Mouse (Mus musculus) myocyte (in vitro differentiated cells): ENCODE results near the gene Pappa. TPM values are rescaled to one million over a fixed set of nuclear protein-coding genes. Genes with fewer than 3 reads are reported as not detected.

ENCODE experiments used
- H3K27me3 ChIP-seq: one replicate; pipeline ENCODE4 v1.6.1; 2011; ENCODE audit not compliant: control insufficient read depth, insufficient read depth, insufficient read length
- H3K36me3 ChIP-seq: one replicate; pipeline ENCODE4 v1.6.1; 2011; ENCODE audit not compliant: control insufficient read depth, insufficient read depth
- H3K4me2 ChIP-seq: one replicate; pipeline ENCODE4 v1.6.1; 2011; ENCODE audit warnings: low read depth, control low read depth
- H3K4me3 ChIP-seq: one replicate; pipeline ENCODE4 v1.5.1; 2011; ENCODE audit warnings: mild to moderate bottlenecking, control low read depth, moderate library complexity
- H3K79me2 ChIP-seq: one replicate; pipeline ENCODE4 v1.6.1; 2011; ENCODE audit not compliant: control insufficient read depth, insufficient read depth
- H3ac ChIP-seq: one replicate; pipeline ENCODE4 v1.6.1; 2011; ENCODE audit not compliant: control insufficient read depth, insufficient read length
- CEBPB ChIP-seq: IDR thresholded peaks from 2 replicates; pipeline ENCODE4 v1.6.1; 2011; ENCODE audit warnings: mild to moderate bottlenecking, moderate library complexity; ENCODE audit not compliant: poor library complexity, insufficient read depth, severe bottlenecking
- E2F4 ChIP-seq: IDR thresholded peaks from one replicate; pipeline ENCODE4 v1.6.1; 2011; ENCODE audit warnings: mild to moderate bottlenecking, control low read depth, moderate library complexity; ENCODE audit not compliant: insufficient read depth
- MAX ChIP-seq: IDR thresholded peaks from one replicate; pipeline ENCODE4 v1.6.1; 2011; ENCODE audit warnings: low read depth, mild to moderate bottlenecking, control low read depth
- MYOD1 ChIP-seq, 3 experiments: IDR thresholded peaks; one replicate each; pipeline ENCODE4 v1.6.1; 2011; ENCODE audit warnings: control low read depth in 2 of 3, low read depth in 2 of 3, mild to moderate bottlenecking in 2 of 3, moderate library complexity in 1 of 3; ENCODE audit not compliant: insufficient read length in 2 of 3, control insufficient read depth in 1 of 3
- MYOG ChIP-seq, 3 experiments: IDR thresholded peaks; one replicate each; pipeline ENCODE4 v1.6.1; 2011; ENCODE audit warnings: control low read depth in 2 of 3, low read depth in 2 of 3, mild to moderate bottlenecking in 2 of 3; ENCODE audit not compliant: insufficient read length in 2 of 3, control insufficient read depth in 1 of 3, insufficient read depth in 1 of 3
- POLR2A ChIP-seq: IDR thresholded peaks from one replicate; pipeline ENCODE4 v1.6.1; 2011; ENCODE audit warnings: low read depth, mild to moderate bottlenecking, control low read depth, moderate library complexity; ENCODE audit not compliant: insufficient read length
- POLR2AphosphoS2 ChIP-seq: IDR thresholded peaks from one replicate; pipeline ENCODE4 v1.6.1; 2011; ENCODE audit warnings: low read depth, control low read depth; ENCODE audit not compliant: insufficient read length
- REST ChIP-seq: IDR thresholded peaks from one replicate; pipeline ENCODE4 v1.6.1; 2011; ENCODE audit warnings: mild to moderate bottlenecking, control low read depth, moderate library complexity; ENCODE audit not compliant: insufficient read depth, insufficient read length
- SRF ChIP-seq: IDR thresholded peaks from one replicate; pipeline ENCODE4 v1.6.1; 2011; ENCODE audit warnings: low read depth; ENCODE audit not compliant: control insufficient read depth, insufficient read length
- TCF12 ChIP-seq: IDR thresholded peaks from one replicate; pipeline ENCODE4 v1.6.1; 2011; ENCODE audit warnings: mild to moderate bottlenecking, control low read depth; ENCODE audit not compliant: poor library complexity, insufficient read depth, severe bottlenecking
- TCF3 ChIP-seq: IDR thresholded peaks from one replicate; pipeline ENCODE4 v1.6.1; 2011; ENCODE audit warnings: low read depth, control low read depth; ENCODE audit not compliant: insufficient read length
- USF1 ChIP-seq: IDR thresholded peaks from one replicate; pipeline ENCODE4 v1.6.1; 2011; ENCODE audit warnings: low read depth, mild to moderate bottlenecking, control low read depth, moderate library complexity
- polyA plus RNA-seq: library from polyadenylated mRNA; unstranded; fragments of >200 nt; fragmentation: generic; extraction: Trizol; gene quantifications from one replicate; pipeline ENCODE4 v1.2.1, GENCODE M21; 2012; ENCODE audit warnings: missing spikeins

The Pappa gene
- polyA plus RNA-seq, 1 experiment, result 0.12 TPM

DNA sequence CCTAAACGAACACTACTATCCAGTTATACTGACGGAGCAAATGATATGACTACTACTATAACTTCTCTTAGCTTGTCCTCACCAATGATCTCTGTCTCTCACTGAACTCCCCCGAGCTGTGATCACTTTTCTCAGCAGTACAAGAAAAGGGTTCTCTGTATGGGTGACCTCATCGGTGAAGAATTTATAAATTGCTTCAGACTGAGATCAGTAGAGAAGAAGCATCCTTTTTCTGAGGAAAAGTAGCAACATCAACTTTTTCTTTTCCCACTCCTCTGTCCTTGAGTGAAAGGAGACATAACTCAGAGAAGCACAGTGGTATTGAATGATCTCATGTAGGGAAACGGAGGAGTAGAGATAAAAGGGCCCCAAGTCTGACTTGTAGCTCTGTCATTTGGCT lies 79.7 kb downstream of the Pappa start:
- no peaks in the 10 kb centered on the region for H3K36me3 ChIP-seq
- H3K4me3 ChIP-seq, result no peak overlapping the region
- no peaks in the 10 kb centered on the region for H3K79me2 ChIP-seq
- no peak overlapping the region for H3ac ChIP-seq
- peak overlapping the region; percentile 26 for H3K4me2 ChIP-seq
- H3K27me3 ChIP-seq, result no peaks in the 10 kb centered on the region
- no peak for TF ChIP-seq POLR2A
- TF ChIP-seq CEBPB, result no peak
- TF ChIP-seq TCF3, result no peak
- no peak for TF ChIP-seq MYOD1 (IDR thresholded peaks at IDR 0.05; ENCODE audit: control insufficient read depth in 1 of 3, insufficient read length in 2 of 3, low read depth in 2 of 3)
- TF ChIP-seq TCF12, result no peak
- TF ChIP-seq USF1, result no peak

DNA sequence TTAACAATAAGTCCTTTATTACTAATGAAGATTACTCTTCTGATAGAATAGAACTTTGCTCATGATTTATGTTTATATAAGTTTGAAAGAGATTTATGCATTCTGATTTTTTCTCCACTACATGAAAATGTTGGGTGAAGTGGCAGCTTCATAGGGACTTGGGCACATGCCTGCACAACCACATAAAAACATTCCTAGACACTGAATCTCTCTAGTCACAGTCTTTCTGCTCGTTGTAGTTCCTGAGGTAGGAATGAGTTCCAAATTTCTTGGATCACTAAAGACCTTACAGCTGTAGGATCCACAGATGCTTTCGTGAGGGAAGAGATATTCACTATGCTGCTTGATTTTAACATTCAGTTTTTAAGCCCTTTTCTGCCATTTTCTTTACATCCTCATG lies 81.5 kb downstream of the Pappa start:
- no peaks in the 10 kb centered on the region for H3K27me3 ChIP-seq
- TF ChIP-seq USF1 (no peak), TCF12 (no peak), REST (no peak), POLR2A (no peak), TCF3 (no peak), POLR2AphosphoS2 (no peak), SRF (no peak), MAX (no peak), E2F4 (no peak), CEBPB (no peak), MYOG (IDR thresholded peaks at IDR 0.05; ENCODE audit: control insufficient read depth in 1 of 3, insufficient read depth in 1 of 3, insufficient read length in 2 of 3, low read depth in 2 of 3) (no peak), MYOD1 (IDR thresholded peaks at IDR 0.05; ENCODE audit: control insufficient read depth in 1 of 3, insufficient read length in 2 of 3, low read depth in 2 of 3) (no peak)
- no peaks in the 10 kb centered on the region for H3K36me3 ChIP-seq
- H3K79me2 ChIP-seq, result no peaks in the 10 kb centered on the region
- H3K4me2 ChIP-seq, result peak overlapping the region; percentile 8
- H3K4me3 ChIP-seq, result no peak overlapping the region
- H3ac ChIP-seq, result no peak overlapping the region

DNA sequence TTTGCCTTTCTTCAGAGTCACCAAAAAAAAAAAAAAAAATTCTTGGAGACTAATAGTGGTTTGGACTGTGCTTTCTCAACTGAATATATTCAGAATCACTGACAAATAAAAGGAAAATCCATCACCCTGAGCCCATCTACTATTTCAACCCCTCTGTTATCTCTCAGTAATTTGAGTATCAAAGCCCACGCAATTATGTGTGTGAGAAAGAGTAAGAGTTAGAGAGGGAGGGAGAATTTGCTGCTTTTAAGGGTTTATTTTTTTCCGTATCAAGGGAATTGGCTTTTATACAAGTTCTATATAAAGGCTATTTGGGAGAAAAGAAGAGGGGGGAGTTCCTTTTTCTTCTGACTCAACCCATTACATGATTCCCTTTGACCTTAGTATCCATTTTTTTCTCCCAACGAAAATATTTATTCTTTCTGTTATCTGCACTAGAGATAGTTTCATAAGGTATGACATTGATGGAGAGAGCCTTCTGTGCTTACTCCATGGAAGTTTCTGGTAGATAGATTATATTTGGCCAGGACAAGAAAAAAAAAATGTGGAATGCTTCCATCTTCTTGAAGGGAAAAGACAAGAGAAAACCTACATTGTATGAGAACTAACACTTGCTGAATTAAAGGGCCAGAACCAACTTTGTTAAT lies 85.5 kb downstream of the Pappa start:
- Histone ChIP-seq H3K4me2 (no peak overlapping the region), H3K36me3 (no peaks in the 10 kb centered on the region), H3K4me3 (no peak overlapping the region), H3K79me2 (no peaks in the 10 kb centered on the region), H3K27me3 (no peaks in the 10 kb centered on the region), H3ac (no peak overlapping the region)
- no peak for TF ChIP-seq REST
- no peak for TF ChIP-seq TCF12
- TF ChIP-seq USF1, result no peak
- no peak for TF ChIP-seq MAX
- TF ChIP-seq POLR2A, result no peak
- TF ChIP-seq POLR2AphosphoS2, result no peak

DNA sequence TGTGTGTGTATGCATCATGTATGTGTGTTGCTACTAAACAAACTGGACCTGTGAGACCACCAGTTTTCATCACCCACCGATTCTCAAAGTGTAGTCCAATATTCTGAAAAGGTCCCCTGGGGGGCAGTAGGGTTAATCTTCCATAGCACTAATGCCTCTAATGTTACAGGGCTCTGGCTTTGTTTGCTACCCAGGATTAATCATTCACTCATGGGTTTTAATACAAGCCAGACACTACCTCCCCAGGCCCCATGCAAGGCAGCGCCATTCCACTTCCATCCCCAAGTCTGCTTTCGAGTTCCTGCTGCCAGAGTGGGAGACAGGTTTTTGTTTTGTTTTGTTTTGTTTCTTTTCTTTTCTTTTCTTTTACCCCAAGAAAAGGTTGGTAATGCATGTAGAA lies 92.7 kb downstream of the Pappa start:
- Histone ChIP-seq H3K4me3 (no peak overlapping the region), H3ac (no peak overlapping the region), H3K27me3 (no peaks in the 10 kb centered on the region), H3K4me2 (no peak overlapping the region), H3K79me2 (no peaks in the 10 kb centered on the region), H3K36me3 (no peaks in the 10 kb centered on the region)
- TF ChIP-seq MYOG (IDR thresholded peaks at IDR 0.05; ENCODE audit: control insufficient read depth in 1 of 3, insufficient read depth in 1 of 3, insufficient read length in 2 of 3, low read depth in 2 of 3), result no peak
- TF ChIP-seq POLR2AphosphoS2, result no peak
- no peak for TF ChIP-seq SRF
- TF ChIP-seq REST, result no peak
- TF ChIP-seq MYOD1 (IDR thresholded peaks at IDR 0.05; ENCODE audit: control insufficient read depth in 1 of 3, insufficient read length in 2 of 3, low read depth in 2 of 3), result no peak
- no peak for TF ChIP-seq TCF3
- no peak for TF ChIP-seq MAX
- no peak for TF ChIP-seq CEBPB
- TF ChIP-seq USF1, result no peak

DNA sequence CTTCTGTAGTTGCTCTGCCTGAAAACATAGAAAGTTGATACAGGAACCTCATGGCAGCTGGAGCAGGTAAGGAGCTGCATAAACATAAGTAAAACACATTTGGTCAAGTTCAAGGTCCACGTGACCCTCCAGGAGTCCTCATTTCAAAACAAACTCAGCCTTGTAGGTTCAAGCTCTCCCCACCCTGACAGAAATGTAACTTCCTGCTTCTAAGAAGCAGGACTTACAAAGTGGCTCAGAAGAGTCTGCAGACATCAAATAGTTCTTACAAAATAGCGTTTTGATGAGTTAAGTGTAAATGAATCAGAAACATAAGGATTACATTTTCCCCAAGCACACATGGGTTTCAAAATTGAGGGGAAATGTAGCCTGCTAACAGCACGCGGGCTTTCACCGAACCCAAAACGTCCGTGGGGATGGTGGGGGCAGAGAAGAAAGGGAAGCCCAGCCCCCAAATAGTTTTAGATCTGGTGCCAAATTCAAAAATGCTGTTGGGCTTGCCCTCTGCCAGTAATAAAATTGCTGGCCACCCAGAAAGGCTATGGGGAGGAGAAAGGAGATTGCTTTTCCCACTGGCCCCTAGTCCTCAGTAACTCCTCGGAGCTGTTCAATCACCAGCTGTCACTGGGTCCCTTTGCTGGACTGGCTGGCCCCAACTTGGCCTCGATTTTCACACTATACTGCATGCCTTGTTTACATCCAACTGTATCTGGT lies 93.8 kb downstream of the Pappa start:
- TF ChIP-seq REST, result no peak
- TF ChIP-seq E2F4, result no peak
- TF ChIP-seq POLR2AphosphoS2, result no peak
- TF ChIP-seq POLR2A, result no peak
- no peak for TF ChIP-seq MYOD1 (IDR thresholded peaks at IDR 0.05; ENCODE audit: control insufficient read depth in 1 of 3, insufficient read length in 2 of 3, low read depth in 2 of 3)
- no peak for TF ChIP-seq TCF12
- no peak for TF ChIP-seq SRF
- no peak for TF ChIP-seq CEBPB
- TF ChIP-seq TCF3, result no peak
- TF ChIP-seq USF1, result no peak
- no peak for TF ChIP-seq MAX
- TF ChIP-seq MYOG (IDR thresholded peaks at IDR 0.05; ENCODE audit: control insufficient read depth in 1 of 3, insufficient read depth in 1 of 3, insufficient read length in 2 of 3, low read depth in 2 of 3), result no peak
- H3K4me2 ChIP-seq, result no peak overlapping the region
- H3K4me3 ChIP-seq, result no peak overlapping the region
- no peak overlapping the region for H3ac ChIP-seq
- no peaks in the 10 kb centered on the region for H3K79me2 ChIP-seq
- no peaks in the 10 kb centered on the region for H3K27me3 ChIP-seq
- no peaks in the 10 kb centered on the region for H3K36me3 ChIP-seq
